1 mouse cellular context compared by ENCODE assay signal in the genomic region with DNA sequence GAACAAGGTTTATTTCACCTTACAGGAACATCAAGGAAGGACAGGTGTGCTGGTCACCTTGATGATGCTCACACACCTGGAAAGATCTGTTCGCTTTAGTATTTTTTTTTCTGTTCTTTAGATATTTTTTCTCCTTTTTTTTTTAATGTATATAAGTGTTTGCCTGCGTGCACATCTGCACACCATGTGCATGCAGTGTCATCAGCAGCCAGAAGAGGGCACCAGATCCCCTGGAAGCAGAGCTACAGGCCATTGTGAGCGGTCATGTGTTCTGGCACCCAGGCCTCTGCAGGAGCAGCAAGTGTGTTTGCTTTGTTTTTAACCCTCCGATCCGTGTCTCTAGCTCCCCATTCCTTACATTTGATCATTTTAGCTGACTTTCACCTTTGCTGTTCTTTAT.
A peak's percentile ranks its signal among the peaks of the same experiment; 100 is the strongest.
TF ChIP-seq lines count a peak whose summit lies in the region.

No protein-coding gene starts in this region.

TF ChIP-seq in MEL, 35 proteins besides CTCF, POLR2A, EP300 and RAD21 (continued from another document):
- peak; percentile 60 for TF ChIP-seq SMC3 (IDR thresholded peaks at IDR 0.05; ENCODE audit: low read depth, low read length)
